Mouse (Mus musculus): Measurements from ENCODE around the gene Ppm1h.

GRCm38 (mm10) chr10:122802901-122803300, 124.3 kb downstream of the Ppm1h start:
- no peak for TF ChIP-seq CTCF (IDR thresholded peaks at IDR 0.05)
- TF ChIP-seq EP300 (IDR thresholded peaks at IDR 0.05): no peak

Measured in lung, postnatal 0 days (tissue).